Mouse (Mus musculus) midbrain, embryonic 12.5 days (tissue): ENCODE results near the gene Olfr148. TPM values are rescaled to one million over a fixed set of nuclear protein-coding genes. Genes with fewer than 3 reads are reported as not detected.

Experiments
- ATAC-seq: fragments of 200-750 bp; cut with Nextera tagmentation; 2 replicates; pipeline ENCODE4 v1.8.0; 2017; ENCODE audit warnings: low read depth, moderate TSS enrichment, moderate library complexity; ENCODE audit not compliant: low FRiP score
- H3K27ac ChIP-seq: fragments of 300-500 bp; sonication (generic); replicated peaks from 2 replicates; pipeline ENCODE4 v1.5.1; 2016; ENCODE audit warnings: mild to moderate bottlenecking
- H3K27me3 ChIP-seq: fragments of 300-500 bp; sonication (generic); 2 replicates; pipeline ENCODE4 v1.6.1; 2016; ENCODE audit warnings: mild to moderate bottlenecking
- H3K36me3 ChIP-seq: fragments of 300-500 bp; sonication (generic); 2 replicates; pipeline ENCODE4 v1.6.1; 2016
- H3K4me1 ChIP-seq: fragments of 300-500 bp; sonication (generic); 2 replicates; pipeline ENCODE4 v1.6.1; 2016
- H3K4me2 ChIP-seq: fragments of 300-500 bp; sonication (generic); replicated peaks from 2 replicates; pipeline ENCODE4 v1.6.1; 2016; ENCODE audit warnings: mild to moderate bottlenecking, moderate library complexity
- H3K4me3 ChIP-seq: fragments of 300-500 bp; sonication (generic); 2 replicates; pipeline ENCODE4 v1.5.1; 2016; ENCODE audit warnings: mild to moderate bottlenecking
- H3K9ac ChIP-seq: fragments of 300-500 bp; sonication (generic); replicated peaks from 2 replicates; pipeline ENCODE4 v1.6.1; 2016; ENCODE audit warnings: mild to moderate bottlenecking, moderate library complexity
- H3K9me3 ChIP-seq: fragments of 300-500 bp; sonication (generic); 2 replicates; pipeline ENCODE4 v1.6.1; 2016; ENCODE audit warnings: mild to moderate bottlenecking
- WGBS: fragments of 180-500 bp; shearing (Covaris S2); methylation state at CpG from one replicate; pipeline ENCODE4 v1.1.7; 2016; 5-methylcytosine and 5-hydroxymethylcytosine counted together
- polyA plus RNA-seq: library from polyadenylated mRNA; unstranded; fragments of >200 nt; fragmentation: Nextera tagmentation; extraction: Ambion mirVana; gene quantifications from 2 replicates; pipeline ENCODE4 v1.2.1, GENCODE M21; 2016

Gene Olfr148
- not detected in 2 replicates for polyA plus RNA-seq

GRCm38 (mm10) chr9:39610355-39610754, at the start of gene Olfr148:
TSS of gene Olfr148 (plus strand) at chr9:39610655.
- Histone ChIP-seq H3K4me2 (no peak within 1 kb of the TSS), H3K27ac (no peak within 1 kb of the TSS), H3K4me1 (no peaks in the 10 kb centered on the region), H3K9me3 (no peaks in the 10 kb centered on the region), H3K27me3 (no peaks in the 10 kb centered on the region), H3K4me3 (no peak within 1 kb of the TSS), H3K36me3 (no peaks in the 10 kb centered on the region), H3K9ac (no peak within 1 kb of the TSS)
- ATAC-seq, result no peak
- 71% methylated on average over 3 of the region's 3 CpGs for WGBS

- ATAC-seq, result no peak
- Histone ChIP-seq H3K27ac (no peak within 1 kb of the TSS), H3K4me1 (no peaks in the 10 kb centered on the region), H3K9me3 (no peaks in the 10 kb centered on the region), H3K36me3 (no peaks in the 10 kb centered on the region), H3K27me3 (no peaks in the 10 kb centered on the region), H3K9ac (no peak within 1 kb of the TSS), H3K4me2 (no peak within 1 kb of the TSS), H3K4me3 (no peak within 1 kb of the TSS)
- WGBS, result 89% methylated on average over 3 of the region's 3 CpGs
Measured at GRCm38 (mm10) chr9:39575469-39575868, 35.0 kb upstream of the Olfr148 start, which contains the start of gene Olfr959. TSS of gene Olfr959 (minus strand) at chr9:39575569.

- WGBS, result 91% methylated on average over 5 of the region's 5 CpGs
- H3K4me1 ChIP-seq, result no peaks in the 10 kb centered on the region
- H3K36me3 ChIP-seq, result no peaks in the 10 kb centered on the region
- H3K27me3 ChIP-seq, result no peaks in the 10 kb centered on the region
- ATAC-seq, result no peak
- no peak overlapping the region for H3K4me2 ChIP-seq
- H3K9me3 ChIP-seq, result no peaks in the 10 kb centered on the region
- H3K27ac ChIP-seq, result no peak overlapping the region
- no peak overlapping the region for H3K9ac ChIP-seq
- no peak overlapping the region for H3K4me3 ChIP-seq
Measured at GRCm38 (mm10) chr9:39577050-39577449, 33.4 kb upstream of the Olfr148 start.

- 2% methylated on average over 19 of the region's 19 CpGs for WGBS
- Histone ChIP-seq H3K4me1 (peaks cover 12% of the 10 kb centered on the region; the same call in 1 of the 2 replicates), H3K4me3 (peak overlapping the region; percentile 44), H3K4me2 (peak overlapping the region; percentile 74), H3K9me3 (no peaks in the 10 kb centered on the region), H3K27me3 (no peaks in the 10 kb centered on the region; the same call in 1 of the 2 replicates), H3K36me3 (no peaks in the 10 kb centered on the region), H3K27ac (no peak overlapping the region), H3K9ac (peak overlapping the region; percentile 37)
- ATAC-seq, result peak; percentile 90
Measured at GRCm38 (mm10) chr9:39602536-39603332, 7.7 kb upstream of the Olfr148 start.

GRCm38 (mm10) chr9:39603333-39603845, 7.1 kb upstream of the Olfr148 start:
- peak overlapping the region; percentile 37; the same call in 1 of the 2 replicates for H3K9ac ChIP-seq

GRCm38 (mm10) chr9:39603999-39604453, 6.4 kb upstream of the Olfr148 start, which contains the start of gene AW551984:
TSS of gene AW551984 (minus strand) at chr9:39604403.
- peak within 1 kb of the TSS; percentile 37; the same call in 1 of the 2 replicates for H3K9ac ChIP-seq
- H3K4me2 ChIP-seq, result peak within 1 kb of the TSS; percentile 74
- no peaks in the 10 kb centered on the region for H3K36me3 ChIP-seq
- ATAC-seq, result peak; percentile 32; the same call in 1 of the 2 replicates
- H3K4me3 ChIP-seq, result peak within 1 kb of the TSS; percentile 44
- H3K4me1 ChIP-seq, result peaks cover 12% of the 10 kb centered on the region; the same call in 1 of the 2 replicates
- H3K9me3 ChIP-seq, result no peaks in the 10 kb centered on the region
- H3K27ac ChIP-seq, result no peak within 1 kb of the TSS
- H3K27me3 ChIP-seq, result no peaks in the 10 kb centered on the region; the same call in 1 of the 2 replicates
- 0% methylated on average over 8 of the region's 8 CpGs for WGBS

More at GRCm38 (mm10) chr9:39603333-39603845, 7.1 kb upstream of the Olfr148 start:
- Histone ChIP-seq H3K9me3 (no peaks in the 10 kb centered on the region), H3K4me3 (peak overlapping the region; percentile 44), H3K27me3 (no peaks in the 10 kb centered on the region; the same call in 1 of the 2 replicates), H3K36me3 (no peaks in the 10 kb centered on the region), H3K4me1 (peaks cover 12% of the 10 kb centered on the region; the same call in 1 of the 2 replicates), H3K4me2 (peak overlapping the region; percentile 74), H3K27ac (no peak overlapping the region)
- 0% methylated on average over 9 of the region's 9 CpGs for WGBS
- ATAC-seq, result peak; percentile 74

- no peaks in the 10 kb centered on the region for H3K9me3 ChIP-seq
- no peak for ATAC-seq
- H3K4me1 ChIP-seq, result peaks cover 6% of the 10 kb centered on the region; the same call in 1 of the 2 replicates
- no peak overlapping the region for H3K27ac ChIP-seq
- no peak overlapping the region for H3K4me2 ChIP-seq
- no peak overlapping the region for H3K9ac ChIP-seq
- H3K36me3 ChIP-seq, result no peaks in the 10 kb centered on the region
- no peak overlapping the region for H3K4me3 ChIP-seq
- H3K27me3 ChIP-seq, result no peaks in the 10 kb centered on the region
Measured at GRCm38 (mm10) chr9:39608497-39608896, 2.0 kb upstream of the Olfr148 start.

GRCm38 (mm10) chr9:39611953-39612352, 1.5 kb downstream of the Olfr148 start:
- no peak overlapping the region for H3K9ac ChIP-seq
- H3K4me3 ChIP-seq, result no peak overlapping the region
- 68% methylated on average over 1 of the region's 1 CpGs for WGBS
- no peak overlapping the region for H3K4me2 ChIP-seq
- H3K4me1 ChIP-seq, result no peaks in the 10 kb centered on the region
- ATAC-seq, result peak; percentile 62; the same call in 1 of the 2 replicates
- H3K27ac ChIP-seq, result no peak overlapping the region
- no peaks in the 10 kb centered on the region for H3K36me3 ChIP-seq
- no peaks in the 10 kb centered on the region for H3K27me3 ChIP-seq
- no peaks in the 10 kb centered on the region for H3K9me3 ChIP-seq

- H3K4me3 ChIP-seq, result no peak within 1 kb of the TSS
- H3K4me2 ChIP-seq, result no peak within 1 kb of the TSS
- H3K4me1 ChIP-seq, result no peaks in the 10 kb centered on the region
- H3K27ac ChIP-seq, result no peak within 1 kb of the TSS
- no peaks in the 10 kb centered on the region for H3K9me3 ChIP-seq
- no peak within 1 kb of the TSS for H3K9ac ChIP-seq
- H3K27me3 ChIP-seq, result no peaks in the 10 kb centered on the region
- 56% methylated on average over 1 of the region's 1 CpGs for WGBS
- no peak for ATAC-seq
- H3K36me3 ChIP-seq, result no peaks in the 10 kb centered on the region
Measured at GRCm38 (mm10) chr9:39621073-39621472, 10.6 kb downstream of the Olfr148 start, which contains the start of gene Olfr960. TSS of gene Olfr960 (plus strand) at chr9:39621373.

- Histone ChIP-seq H3K4me2 (no peak overlapping the region), H3K27ac (no peak overlapping the region), H3K27me3 (no peaks in the 10 kb centered on the region), H3K9ac (no peak overlapping the region), H3K4me3 (no peak overlapping the region), H3K9me3 (no peaks in the 10 kb centered on the region), H3K36me3 (no peaks in the 10 kb centered on the region), H3K4me1 (no peaks in the 10 kb centered on the region)
- no peak for ATAC-seq
- WGBS, result 92% methylated on average over 3 of the region's 3 CpGs
Measured at GRCm38 (mm10) chr9:39623783-39624182, 13.3 kb downstream of the Olfr148 start.

GRCm38 (mm10) chr9:39624711-39625110, 14.3 kb downstream of the Olfr148 start:
- no peaks in the 10 kb centered on the region for H3K4me1 ChIP-seq
- no peak overlapping the region for H3K4me3 ChIP-seq
- H3K27ac ChIP-seq, result no peak overlapping the region
- H3K9me3 ChIP-seq, result no peaks in the 10 kb centered on the region
- WGBS, result 86% methylated on average over 2 of the region's 2 CpGs
- no peak overlapping the region for H3K4me2 ChIP-seq
- ATAC-seq, result no peak
- no peaks in the 10 kb centered on the region for H3K36me3 ChIP-seq
- H3K27me3 ChIP-seq, result no peaks in the 10 kb centered on the region
- H3K9ac ChIP-seq, result no peak overlapping the region

GRCm38 (mm10) chr9:39629069-39629468, 18.6 kb downstream of the Olfr148 start:
- ATAC-seq, result no peak
- H3K27me3 ChIP-seq, result no peaks in the 10 kb centered on the region
- no peak overlapping the region for H3K9ac ChIP-seq
- no peaks in the 10 kb centered on the region for H3K9me3 ChIP-seq
- H3K27ac ChIP-seq, result no peak overlapping the region
- H3K4me3 ChIP-seq, result no peak overlapping the region
- H3K36me3 ChIP-seq, result no peaks in the 10 kb centered on the region
- WGBS, result 86% methylated on average over 2 of the region's 2 CpGs
- no peaks in the 10 kb centered on the region for H3K4me1 ChIP-seq
- H3K4me2 ChIP-seq, result no peak overlapping the region
